Mouse (Mus musculus) liver, embryonic 11.5 days (tissue): Measurements from ENCODE around the gene Pacsin2. TPM values are rescaled to one million over a fixed set of nuclear protein-coding genes. Genes with fewer than 3 reads are reported as not detected.
A peak's percentile ranks its signal among the peaks of the same experiment; 100 is the strongest.
"Not testable (repeated sequence)": the region's sequence is repeated elsewhere in the genome, so short reads cannot be mapped to it uniquely, and the experiment has no call there.

Experiments used
- ATAC-seq: fragments of 200-750 bp; cut with Nextera tagmentation; replicated peaks from 2 replicates; pipeline ENCODE4 v1.8.0; 2017; ENCODE audit warnings: moderate number of reproducible peaks, mild to moderate bottlenecking, moderate TSS enrichment, moderate library complexity; ENCODE audit not compliant: low FRiP score
- DNase-seq: peaks from one replicate; pipeline ENCODE4 v3.0.0-alpha.2; 2017; ENCODE audit warnings: low spot score
- H3K27ac ChIP-seq: fragments of 300-500 bp; sonication (generic); 2 replicates; pipeline ENCODE4 v1.5.1; 2014; ENCODE audit warnings: mild to moderate bottlenecking, low read depth, low read length, control low read depth
- H3K27me3 ChIP-seq: fragments of 300-500 bp; sonication (generic); replicated peaks from 2 replicates; pipeline ENCODE4 v1.6.1; 2014; ENCODE audit warnings: low read length, mixed read lengths; ENCODE audit not compliant: control insufficient read depth, insufficient read depth
- H3K36me3 ChIP-seq: fragments of 300-500 bp; sonication (generic); 2 replicates; pipeline ENCODE4 v1.6.1; 2014; ENCODE audit warnings: mild to moderate bottlenecking, low read length, moderate library complexity, mixed read lengths; ENCODE audit not compliant: control insufficient read depth, insufficient read depth
- H3K4me1 ChIP-seq: fragments of 300-500 bp; sonication (generic); replicated peaks from 2 replicates; pipeline ENCODE4 v1.6.1; 2014; ENCODE audit warnings: low read length, mixed read lengths; ENCODE audit not compliant: control insufficient read depth, insufficient read depth
- H3K4me2 ChIP-seq: fragments of 300-500 bp; sonication (generic); 2 replicates; pipeline ENCODE4 v1.6.1; 2014; ENCODE audit warnings: mild to moderate bottlenecking, control low read depth, moderate library complexity
- H3K4me3 ChIP-seq: fragments of 300-500 bp; sonication (generic); 2 replicates; pipeline ENCODE4 v1.5.1; 2014; ENCODE audit warnings: low read depth, low read length, control low read depth
- H3K9ac ChIP-seq: fragments of 300-500 bp; sonication (generic); 2 replicates; pipeline ENCODE4 v1.6.1; 2014; ENCODE audit warnings: low read depth, low read length, control low read depth
- H3K9me3 ChIP-seq: fragments of 300-500 bp; sonication (generic); 2 replicates; pipeline ENCODE4 v1.6.1; 2016; ENCODE audit warnings: low read length, inconsistent platforms, mixed read lengths; ENCODE audit not compliant: control insufficient read depth
- WGBS: fragments of 180-500 bp; shearing (Covaris S2); extraction: QIAGEN DNeasy Blood & Tissue Kit; methylation state at CpG from one replicate; pipeline ENCODE4 v1.1.7; 2014; 5-methylcytosine and 5-hydroxymethylcytosine counted together
- polyA plus RNA-seq: library from polyadenylated mRNA; unstranded; fragments of >200 nt; fragmentation: Nextera tagmentation; extraction: Ambion mirVana; gene quantifications from 2 replicates; pipeline ENCODE4 v1.2.1, GENCODE M21; 2014

Pacsin2 gene
- polyA plus RNA-seq, 1 experiment from 2014 or later: 82.9 TPM

DNA sequence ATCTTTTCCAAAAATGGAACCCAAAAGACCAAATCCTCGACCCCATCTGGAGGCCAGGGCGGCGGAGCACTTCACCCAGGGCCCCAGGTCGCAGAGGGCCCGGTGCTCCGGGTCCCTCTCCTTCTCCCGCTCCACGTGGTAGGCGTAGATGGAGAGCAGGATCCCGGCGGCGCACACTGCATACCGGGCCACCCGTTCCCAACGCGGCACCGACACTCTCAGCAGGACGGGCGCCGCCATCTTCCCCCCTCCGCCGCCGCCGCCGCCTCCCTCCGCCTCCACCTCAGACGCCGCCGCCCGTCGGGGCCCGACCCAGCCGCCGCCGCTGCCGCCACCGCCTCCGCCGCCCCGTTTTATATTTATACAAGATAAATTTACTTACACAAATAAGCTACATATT, 58.5 kb downstream of the Pacsin2 start:
- not testable (repeated sequence) for H3K9ac ChIP-seq, H3K4me2 ChIP-seq, DNase-seq, H3K36me3 ChIP-seq, H3K9me3 ChIP-seq, H3K4me3 ChIP-seq, H3K27me3 ChIP-seq, H3K27ac ChIP-seq
- H3K4me1 ChIP-seq: peaks cover 16% of the 10 kb centered on the region
- ATAC-seq: peak; percentile 76
- WGBS: 88% methylated on average over 14 of the region's 40 CpGs

DNA sequence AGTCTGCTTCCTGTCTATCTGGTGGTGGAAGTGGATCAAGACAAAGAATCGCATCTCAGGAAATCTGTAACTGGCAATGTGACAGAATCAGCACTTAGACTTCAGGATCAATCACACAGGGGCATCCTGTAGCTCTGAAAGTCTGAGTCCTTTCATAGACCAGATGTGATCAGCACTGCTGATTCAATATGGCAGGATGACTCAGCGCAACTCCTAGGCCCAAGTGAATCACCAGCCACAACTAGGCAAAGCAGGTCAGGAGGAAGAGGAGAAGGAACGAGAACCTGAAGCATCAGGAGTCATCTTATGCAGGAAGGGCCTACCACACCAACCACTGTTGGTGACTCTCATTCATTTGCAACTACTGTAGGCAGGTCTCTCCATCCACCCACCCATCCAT, 60.4 kb downstream of the Pacsin2 start:
- ATAC-seq: no peak
- WGBS: 72% methylated on average over 3 of the region's 3 CpGs
- no peaks in the 10 kb centered on the region for H3K36me3 ChIP-seq

GRCm38 (mm10) chr15:83403016-83403415, 61.4 kb downstream of the Pacsin2 start:
- no peak for ATAC-seq
- DNase-seq: no peak
- no peaks in the 10 kb centered on the region for H3K36me3 ChIP-seq
- H3K4me2 ChIP-seq: no peak overlapping the region
- no peak overlapping the region for H3K27ac ChIP-seq
- 82% methylated on average over 5 of the region's 5 CpGs for WGBS
- 0 out of 2 replicates have a peak, but pooled peaks cover 4% of the 10 kb centered on the region for H3K4me1 ChIP-seq
- H3K27me3 ChIP-seq: no peaks in the 10 kb centered on the region
- no peaks in the 10 kb centered on the region for H3K9me3 ChIP-seq
- no peak overlapping the region for H3K9ac ChIP-seq
- no peak overlapping the region for H3K4me3 ChIP-seq

More for the DNA sequence above, 60.4 kb downstream of the Pacsin2 start:
- Histone ChIP-seq H3K9ac (no peak overlapping the region), H3K4me1 (peaks cover 7% of the 10 kb centered on the region; the same call in 1 of the 2 replicates), H3K9me3 (no peaks in the 10 kb centered on the region), H3K4me2 (no peak overlapping the region), H3K27ac (no peak overlapping the region), H3K4me3 (no peak overlapping the region), H3K27me3 (no peaks in the 10 kb centered on the region)
- DNase-seq: no peak

GRCm38 (mm10) chr15:83392722-83393121, 71.7 kb downstream of the Pacsin2 start:
- Histone ChIP-seq H3K9me3 (no peaks in the 10 kb centered on the region), H3K36me3 (peaks cover 31% of the 10 kb centered on the region)

GRCm38 (mm10) chr15:83387911-83388310, 76.5 kb downstream of the Pacsin2 start:
- WGBS: 93% methylated on average over 2 of the region's 2 CpGs

More at GRCm38 (mm10) chr15:83392722-83393121, 71.7 kb downstream of the Pacsin2 start:
- ATAC-seq (no peak), DNase-seq (no peak)
- Histone ChIP-seq H3K27ac (no peak overlapping the region), H3K27me3 (no peaks in the 10 kb centered on the region), H3K9ac (no peak overlapping the region), H3K4me3 (no peak overlapping the region), H3K4me2 (no peak overlapping the region), H3K4me1 (no peaks in the 10 kb centered on the region)
- 86% methylated on average over 2 of the region's 2 CpGs for WGBS

DNA sequence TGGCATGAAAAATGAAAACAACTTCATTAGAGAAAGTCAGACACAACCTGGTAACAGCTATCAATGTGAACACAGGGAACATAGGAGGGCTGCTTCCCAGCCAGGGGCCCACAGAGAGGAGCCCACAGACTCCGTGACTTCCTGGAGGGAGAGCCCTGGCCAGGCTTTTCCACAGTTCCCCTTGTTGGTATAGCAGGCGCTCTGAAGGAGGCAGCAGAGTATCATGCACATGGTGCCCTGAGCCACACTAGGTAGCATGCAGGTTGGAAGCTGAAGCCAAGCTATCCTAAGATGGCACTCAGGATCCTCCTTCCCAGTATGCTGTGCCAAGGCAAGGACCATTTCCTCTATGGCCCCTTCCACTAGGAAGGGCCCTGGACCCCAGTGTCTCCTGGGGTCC, 80.8 kb downstream of the Pacsin2 start:
- Histone ChIP-seq H3K36me3 (peaks cover 44% of the 10 kb centered on the region), H3K9ac (no peak overlapping the region), H3K27ac (no peak overlapping the region), H3K4me3 (no peak overlapping the region), H3K27me3 (no peaks in the 10 kb centered on the region), H3K4me1 (no peaks in the 10 kb centered on the region), H3K4me2 (no peak overlapping the region), H3K9me3 (no peaks in the 10 kb centered on the region)
- WGBS: 86% methylated on average over 2 of the region's 2 CpGs
- no peak for ATAC-seq
- DNase-seq: no peak

More at GRCm38 (mm10) chr15:83387911-83388310, 76.5 kb downstream of the Pacsin2 start:
- Histone ChIP-seq H3K27ac (no peak overlapping the region), H3K9ac (no peak overlapping the region), H3K4me2 (no peak overlapping the region), H3K27me3 (no peaks in the 10 kb centered on the region), H3K9me3 (no peaks in the 10 kb centered on the region), H3K4me1 (no peaks in the 10 kb centered on the region), H3K36me3 (peaks cover 49% of the 10 kb centered on the region), H3K4me3 (no peak overlapping the region)
- ATAC-seq: no peak
- no peak for DNase-seq

- Histone ChIP-seq H3K4me1 (no peaks in the 10 kb centered on the region), H3K36me3 (peaks cover 45% of the 10 kb centered on the region), H3K27ac (no peak overlapping the region), H3K9me3 (no peaks in the 10 kb centered on the region), H3K4me2 (no peak overlapping the region), H3K4me3 (no peak overlapping the region), H3K27me3 (no peaks in the 10 kb centered on the region), H3K9ac (no peak overlapping the region)
- DNase-seq (no peak), ATAC-seq (no peak)
- 95% methylated on average over 5 of the region's 5 CpGs for WGBS
Measured at GRCm38 (mm10) chr15:83383136-83383535, 81.3 kb downstream of the Pacsin2 start.

GRCm38 (mm10) chr15:83382467-83382866, 81.9 kb downstream of the Pacsin2 start:
- no peaks in the 10 kb centered on the region for H3K9me3 ChIP-seq
- peaks cover 47% of the 10 kb centered on the region for H3K36me3 ChIP-seq
- peaks cover 6% of the 10 kb centered on the region for H3K4me1 ChIP-seq
- no peak overlapping the region for H3K9ac ChIP-seq
- H3K4me2 ChIP-seq: no peak overlapping the region
- DNase-seq (no peak), ATAC-seq (no peak)
- H3K27me3 ChIP-seq: no peaks in the 10 kb centered on the region
- H3K27ac ChIP-seq: no peak overlapping the region
- H3K4me3 ChIP-seq: no peak overlapping the region
- WGBS: 93% methylated on average over 4 of the region's 4 CpGs

DNA sequence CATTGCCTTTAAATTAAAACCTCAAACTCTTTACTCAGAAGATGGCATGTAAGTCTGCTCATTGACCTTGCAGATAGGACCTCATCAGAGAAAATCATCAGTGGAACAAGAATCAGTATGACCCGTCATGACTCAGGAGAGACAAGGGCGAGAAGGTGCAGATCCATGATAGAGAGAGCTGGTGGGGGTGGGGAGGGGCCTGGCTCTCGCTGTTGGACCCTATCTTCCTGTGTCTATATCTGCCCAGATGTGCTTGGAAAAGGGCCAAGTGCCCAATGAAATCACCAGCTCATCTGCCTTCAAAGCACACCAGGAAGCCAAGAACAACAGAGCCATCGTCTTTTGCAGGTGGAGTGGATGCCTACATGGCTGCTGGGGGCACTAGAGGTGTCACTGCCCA, 87.3 kb downstream of the Pacsin2 start:
- H3K36me3 ChIP-seq: peaks cover 29% of the 10 kb centered on the region
- H3K4me3 ChIP-seq: no peak overlapping the region
- H3K9me3 ChIP-seq: no peaks in the 10 kb centered on the region
- H3K27ac ChIP-seq: peak overlapping the region; percentile 69
- no peak overlapping the region for H3K9ac ChIP-seq
- ATAC-seq (peak; percentile 74), DNase-seq (no peak)
- H3K4me2 ChIP-seq: peak overlapping the region; percentile 20; the same call in 1 of the 2 replicates
- H3K4me1 ChIP-seq: peaks cover 29% of the 10 kb centered on the region
- 52% methylated on average over 4 of the region's 4 CpGs for WGBS
- H3K27me3 ChIP-seq: no peaks in the 10 kb centered on the region
